Mouse (Mus musculus) spleen, adult 12 weeks (tissue): ENCODE results near the gene Oprm1.

Source experiments
- DNase-seq: peaks from one replicate; pipeline ENCODE4 v3.0.0; 2022; ENCODE audit warnings: low spot score

Oprm1 gene

GRCm38 (mm10) chr10:6895796-6896195 lies 137.5 kb downstream of the Oprm1 start:
- no peak for DNase-seq

GRCm38 (mm10) chr10:6896659-6897303 lies 138.5 kb downstream of the Oprm1 start:
- DNase-seq, result no peak

- no peak for DNase-seq
Observed at GRCm38 (mm10) chr10:6900126-6900525, 141.8 kb downstream of the Oprm1 start.

GRCm38 (mm10) chr10:6901819-6902393 lies 143.6 kb downstream of the Oprm1 start:
- DNase-seq, result no peak

GRCm38 (mm10) chr10:6909763-6910162 lies 151.5 kb downstream of the Oprm1 start:
- no peak for DNase-seq

GRCm38 (mm10) chr10:6915991-6916390 lies 157.7 kb downstream of the Oprm1 start:
- DNase-seq, result no peak

GRCm38 (mm10) chr10:6916545-6917257 lies 158.4 kb downstream of the Oprm1 start:
- DNase-seq, result no peak

- DNase-seq, result no peak
Observed at GRCm38 (mm10) chr10:6926724-6927123, 168.4 kb downstream of the Oprm1 start.

- DNase-seq, result no peak
Observed at GRCm38 (mm10) chr10:6927600-6928223, 169.4 kb downstream of the Oprm1 start.

GRCm38 (mm10) chr10:6928905-6929304 lies 170.6 kb downstream of the Oprm1 start:
- no peak for DNase-seq

GRCm38 (mm10) chr10:6930398-6930797 lies 172.1 kb downstream of the Oprm1 start:
- no peak for DNase-seq

- no peak for DNase-seq
Observed at GRCm38 (mm10) chr10:6930889-6931288, 172.6 kb downstream of the Oprm1 start.

- no peak for DNase-seq
Observed at GRCm38 (mm10) chr10:6934776-6935175, 176.5 kb downstream of the Oprm1 start.

GRCm38 (mm10) chr10:6936671-6937425 lies 178.5 kb downstream of the Oprm1 start:
- DNase-seq, result no peak

GRCm38 (mm10) chr10:6953115-6953514 lies 194.8 kb downstream of the Oprm1 start:
- DNase-seq, result no peak

- no peak for DNase-seq
Observed at GRCm38 (mm10) chr10:6954533-6954932, 196.2 kb downstream of the Oprm1 start.

GRCm38 (mm10) chr10:6956357-6956756 lies 198.1 kb downstream of the Oprm1 start:
- DNase-seq, result no peak

GRCm38 (mm10) chr10:6958791-6959190 lies 200.5 kb downstream of the Oprm1 start:
- DNase-seq, result no peak

GRCm38 (mm10) chr10:6967588-6968242 lies 209.4 kb downstream of the Oprm1 start:
- no peak for DNase-seq

GRCm38 (mm10) chr10:6968334-6968733 lies 210.0 kb downstream of the Oprm1 start:
- no peak for DNase-seq

- no peak for DNase-seq
Observed at GRCm38 (mm10) chr10:6977843-6978242, 219.5 kb downstream of the Oprm1 start.

GRCm38 (mm10) chr10:6978733-6979132 lies 220.4 kb downstream of the Oprm1 start:
- DNase-seq, result no peak
